Mouse (Mus musculus) liver, adult 2 months (tissue): Measurements from ENCODE around the gene Nr2e1. TPM values are rescaled to one million over a fixed set of nuclear protein-coding genes. Genes with fewer than 3 reads are reported as not detected.

Source experiments
- DNase-seq: peaks from one replicate; pipeline ENCODE4 v3.0.0-alpha.2; 2011; ENCODE audit warnings: low read depth, low spot score; ENCODE audit errors: extremely low read depth
- H3K27ac ChIP-seq: fragments of 200-500 bp; replicated peaks from 2 replicates; pipeline ENCODE4 v1.5.1; 2012; ENCODE audit warnings: low read depth, mild to moderate bottlenecking, control low read depth, inconsistent platforms, low read length; ENCODE audit not compliant: insufficient read depth
- H3K27me3 ChIP-seq: fragments of 200-500 bp; 2 replicates; pipeline ENCODE4 v1.6.1; 2012; ENCODE audit warnings: mild to moderate bottlenecking, moderate library complexity, low read length, inconsistent platforms; ENCODE audit not compliant: control insufficient read depth, insufficient read depth
- H3K36me3 ChIP-seq: fragments of 200-500 bp; 2 replicates; pipeline ENCODE4 v1.6.1; 2012; ENCODE audit warnings: low read length, inconsistent platforms; ENCODE audit not compliant: control insufficient read depth, insufficient read depth
- H3K4me1 ChIP-seq: fragments of 200-500 bp; 2 replicates; pipeline ENCODE4 v1.6.1; 2011; ENCODE audit warnings: low read length; ENCODE audit not compliant: control insufficient read depth, insufficient read depth
- H3K4me3 ChIP-seq: fragments of 200-500 bp; 2 replicates; pipeline ENCODE4 v1.5.1; 2011; ENCODE audit warnings: low read depth, mild to moderate bottlenecking, control low read depth, low read length, moderate library complexity; ENCODE audit not compliant: insufficient read depth
- H3K79me2 ChIP-seq: fragments of 200-500 bp; 2 replicates; pipeline ENCODE4 v1.6.1; 2012; ENCODE audit warnings: inconsistent platforms, mild to moderate bottlenecking, low read length, moderate library complexity; ENCODE audit not compliant: control insufficient read depth, insufficient read depth
- H3K9ac ChIP-seq: fragments of 200-500 bp; 2 replicates; pipeline ENCODE4 v1.6.1; 2012; ENCODE audit warnings: low read depth, mild to moderate bottlenecking, control low read depth, inconsistent platforms, low read length
- CTCF ChIP-seq: fragments of 200-500 bp; IDR thresholded peaks from 2 replicates; pipeline ENCODE4 v1.5.1; 2011; ENCODE audit warnings: low read depth, low read length, control low read depth
- POLR2A ChIP-seq: fragments of 200-500 bp; IDR thresholded peaks from 2 replicates; pipeline ENCODE4 v1.6.1; 2011; ENCODE audit warnings: low read length, control low read depth; ENCODE audit not compliant: insufficient read depth; ENCODE audit errors: extremely low read depth
- WGBS: fragments of 180-500 bp; shearing (Covaris S2); methylation state at CpG from one replicate; pipeline ENCODE4 v1.1.7; 2018; 5-methylcytosine and 5-hydroxymethylcytosine counted together
- polyA plus RNA-seq: library from polyadenylated mRNA; depleted of rRNA; stranded (reverse); fragments of >200 nt; gene quantifications from 2 replicates; pipeline ENCODE4 v1.2.3, GENCODE M21; 2012
- total RNA-seq: library from RNA; depleted of rRNA; stranded (reverse); fragments of >200 nt; gene quantifications from 2 replicates; pipeline ENCODE4 v1.2.3, GENCODE M21; 2014

Nr2e1 gene
- total and polyA plus RNA-seq, 2 experiments: not detected

DNA sequence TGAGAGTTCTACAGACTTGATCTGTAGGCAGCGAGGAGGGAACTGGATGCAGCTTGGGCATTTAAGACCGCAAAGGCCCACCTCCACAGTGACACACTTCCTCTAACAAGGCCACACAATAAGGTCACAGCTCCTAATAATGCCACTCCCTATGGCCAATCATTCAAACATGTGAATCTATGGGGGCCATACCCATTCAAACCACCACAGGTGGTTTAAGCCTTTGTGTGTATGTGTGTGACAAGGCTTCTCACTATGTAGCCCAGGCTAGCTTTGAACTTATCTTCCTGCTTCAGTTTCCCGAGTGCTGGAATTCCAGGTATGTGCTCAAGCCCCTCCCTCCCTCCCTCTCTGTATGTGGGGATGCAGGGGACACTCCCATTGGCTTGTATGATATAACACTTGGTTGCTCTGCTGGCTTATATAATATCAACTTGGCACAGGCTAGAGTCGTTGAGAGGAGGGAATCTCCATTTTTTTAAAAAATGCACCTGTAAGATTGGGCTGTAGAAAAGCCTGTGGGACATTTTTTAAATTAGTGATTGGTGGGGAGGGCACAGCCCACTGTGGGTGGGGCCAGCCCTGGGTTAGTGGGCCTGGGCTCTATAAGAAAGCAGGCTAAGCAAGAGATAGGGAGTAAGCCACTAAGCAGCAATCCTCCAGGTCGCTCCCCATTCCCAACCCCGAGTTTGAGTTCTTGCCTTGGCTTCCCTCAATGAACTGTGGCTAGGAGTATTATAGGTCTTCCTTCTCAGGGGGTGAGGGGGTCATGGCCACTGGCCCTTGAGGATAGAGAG is 37.5 kb downstream of the Nr2e1 start:
- 79% methylated on average over 6 of the region's 6 CpGs for WGBS

DNA sequence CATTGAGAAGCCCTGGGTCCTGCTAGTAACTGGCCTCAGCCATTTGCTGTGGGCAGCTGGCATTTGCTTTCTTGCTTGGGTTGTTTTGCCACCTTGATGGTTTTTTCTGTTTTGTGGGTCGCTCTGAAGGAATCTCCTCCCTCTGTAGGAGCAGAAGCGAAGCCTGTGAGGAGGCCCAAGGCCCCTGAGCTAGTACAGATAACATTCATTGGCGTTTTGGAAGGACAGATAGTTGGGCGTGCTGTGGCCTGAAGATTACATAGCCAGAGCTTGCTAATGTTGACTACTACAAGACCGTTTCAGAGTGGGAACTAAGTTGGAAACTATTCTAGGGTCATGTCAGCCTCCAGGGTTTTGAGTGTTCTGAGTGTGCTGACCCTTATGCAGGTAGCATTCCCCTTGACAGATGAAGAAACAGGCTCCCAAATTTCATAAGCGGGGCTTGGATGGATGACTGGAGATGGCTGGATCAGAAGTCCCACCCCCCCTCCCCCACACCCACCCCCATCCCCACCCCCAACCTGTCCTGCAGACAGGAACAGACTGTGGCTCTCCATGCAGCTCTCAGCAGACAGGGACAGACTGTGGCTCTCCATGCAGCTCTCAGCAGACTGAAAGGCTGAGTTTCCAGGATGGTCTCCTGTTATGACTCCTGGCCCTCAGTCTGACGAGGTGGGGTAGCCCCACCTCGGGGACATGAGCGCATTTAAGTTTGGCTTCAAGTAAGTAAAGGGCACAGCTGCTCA is 45.7 kb downstream of the Nr2e1 start:
- H3K4me1 ChIP-seq: no peaks in the 10 kb centered on the region
- no peaks in the 10 kb centered on the region for H3K79me2 ChIP-seq
- no peaks in the 10 kb centered on the region for H3K27me3 ChIP-seq
- no peak overlapping the region for H3K9ac ChIP-seq
- 87% methylated on average over 9 of the region's 9 CpGs for whole genome bisulfite sequencing
- no peak for DNase-seq
- H3K36me3 ChIP-seq: peaks cover 26% of the 10 kb centered on the region; the same call in 1 of the 2 replicates
- H3K27ac ChIP-seq: no peak overlapping the region
- TF ChIP-seq POLR2A (no peak), CTCF (no peak)
- H3K4me3 ChIP-seq: no peak overlapping the region

More for the DNA sequence above, 37.5 kb downstream of the Nr2e1 start:
- H3K27ac ChIP-seq: no peak overlapping the region
- H3K27me3 ChIP-seq: no peaks in the 10 kb centered on the region
- no peak overlapping the region for H3K4me3 ChIP-seq
- no peak for DNase-seq
- H3K36me3 ChIP-seq: no peaks in the 10 kb centered on the region
- no peaks in the 10 kb centered on the region for H3K79me2 ChIP-seq
- no peak for TF ChIP-seq POLR2A
- TF ChIP-seq CTCF: no peak
- no peak overlapping the region for H3K9ac ChIP-seq
- H3K4me1 ChIP-seq: no peaks in the 10 kb centered on the region

DNA sequence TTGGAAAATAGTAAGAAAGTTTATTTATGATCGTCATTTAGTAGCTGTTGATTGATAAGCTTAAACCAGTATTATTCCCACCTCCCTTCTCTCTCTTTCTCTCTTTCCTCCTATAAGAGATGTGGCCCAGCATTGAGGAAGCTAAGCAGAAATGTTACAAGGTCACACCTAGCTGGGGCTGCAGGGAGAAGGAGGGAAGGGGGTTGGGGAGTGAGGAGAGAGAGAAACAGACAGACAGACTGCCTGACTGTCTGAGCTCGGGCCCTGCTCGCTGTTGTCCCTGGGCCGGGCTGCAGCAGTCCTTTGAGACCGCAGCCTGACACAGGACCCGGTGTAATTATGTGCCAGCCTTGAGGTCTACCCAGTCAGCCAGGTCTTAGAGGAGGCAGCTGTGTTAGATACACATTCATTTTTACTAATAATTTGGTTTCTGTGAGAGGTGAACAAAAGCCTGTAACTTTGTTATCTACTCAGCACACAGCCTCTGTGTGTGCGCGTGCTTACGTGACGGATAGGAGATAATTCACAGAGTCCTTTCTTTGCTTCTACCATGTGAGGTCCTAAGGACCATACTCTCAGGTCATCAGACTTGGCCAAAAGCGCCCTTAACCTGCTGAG is 49.5 kb downstream of the Nr2e1 start:
- Histone ChIP-seq H3K36me3 (peaks cover 36% of the 10 kb centered on the region), H3K4me1 (no peaks in the 10 kb centered on the region; the same call in 1 of the 2 replicates), H3K79me2 (peaks cover 5% of the 10 kb centered on the region; the same call in 1 of the 2 replicates), H3K9ac (no peak overlapping the region), H3K4me3 (no peak overlapping the region), H3K27ac (no peak overlapping the region), H3K27me3 (no peaks in the 10 kb centered on the region)
- no peak for DNase-seq
- TF ChIP-seq CTCF: no peak
- TF ChIP-seq POLR2A: no peak
- WGBS: 93% methylated on average over 11 of the region's 11 CpGs

DNA sequence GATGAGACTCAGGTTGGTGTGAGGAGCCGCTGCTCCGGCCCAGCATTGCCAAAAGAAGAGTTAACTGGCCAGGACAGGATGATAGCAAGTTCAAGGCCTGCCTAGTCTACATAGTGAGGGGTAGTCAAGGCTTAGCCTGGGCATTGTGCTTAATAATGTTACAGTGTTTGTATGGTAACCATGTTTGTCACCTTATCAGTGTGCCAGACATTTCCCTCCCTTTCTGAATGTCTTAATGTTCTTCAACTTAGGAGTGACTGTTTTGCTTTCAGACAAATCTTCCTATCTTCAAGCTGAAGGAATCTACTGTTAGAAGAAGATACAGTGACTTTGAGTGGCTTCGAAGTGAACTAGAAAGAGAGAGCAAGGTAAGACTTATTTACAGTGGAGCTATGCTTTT is 57.8 kb downstream of the Nr2e1 start:
- peaks cover 29% of the 10 kb centered on the region for H3K36me3 ChIP-seq
- no peaks in the 10 kb centered on the region for H3K27me3 ChIP-seq
- H3K4me3 ChIP-seq: no peak overlapping the region
- DNase-seq: no peak
- H3K4me1 ChIP-seq: peaks cover 5% of the 10 kb centered on the region
- no peak overlapping the region for H3K27ac ChIP-seq
- 97% methylated on average over 3 of the region's 3 CpGs for WGBS
- no peak overlapping the region for H3K9ac ChIP-seq
- H3K79me2 ChIP-seq: peaks cover 13% of the 10 kb centered on the region; the same call in 1 of the 2 replicates
- no peak for TF ChIP-seq CTCF
- TF ChIP-seq POLR2A: no peak

DNA sequence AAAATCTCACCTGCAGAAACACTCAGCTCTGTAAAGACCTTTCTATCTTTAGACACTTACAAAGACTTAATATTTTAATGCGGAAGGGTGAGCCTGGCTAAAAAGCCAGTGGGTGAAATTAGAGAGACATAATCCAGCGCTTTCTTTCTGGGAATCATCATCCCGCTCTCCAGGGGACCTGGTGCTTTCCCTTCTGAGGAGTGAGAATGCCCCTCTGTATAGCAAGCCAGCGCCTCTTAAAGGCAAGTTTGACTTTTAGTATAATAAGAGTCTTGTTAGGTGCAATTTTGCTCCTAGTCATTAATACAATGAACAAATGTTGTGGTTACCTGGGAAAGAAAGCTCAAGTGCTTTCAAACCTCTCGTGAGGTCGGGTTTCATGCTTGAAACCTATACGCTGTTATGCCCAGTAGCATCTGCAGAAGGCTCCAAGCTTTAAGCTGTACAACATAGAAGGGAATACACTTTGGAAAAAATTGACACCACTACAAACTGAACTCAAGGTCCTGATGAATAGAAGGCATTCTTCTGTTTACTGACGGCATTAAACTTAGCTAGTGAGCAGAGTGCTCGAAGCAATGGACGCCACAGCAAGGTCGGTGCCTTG is 59.8 kb downstream of the Nr2e1 start:
- Histone ChIP-seq H3K27me3 (no peaks in the 10 kb centered on the region), H3K27ac (no peak overlapping the region), H3K79me2 (peaks cover 15% of the 10 kb centered on the region; the same call in 1 of the 2 replicates), H3K36me3 (peaks cover 18% of the 10 kb centered on the region; the same call in 1 of the 2 replicates), H3K4me1 (peaks cover 9% of the 10 kb centered on the region), H3K9ac (no peak overlapping the region), H3K4me3 (no peak overlapping the region)
- TF ChIP-seq CTCF: no peak
- no peak for TF ChIP-seq POLR2A
- DNase-seq: no peak
- WGBS: 94% methylated on average over 11 of the region's 11 CpGs
